Comparison of ENCODE assay signal across 13 mouse cellular contexts in genomic region chr1:91454366-91454765, GRCm38 (mm10). TPM values are rescaled to one million over a fixed set of nuclear protein-coding genes. Genes with fewer than 3 reads are reported as not detected.
A peak's percentile ranks its signal among the peaks of the same experiment; 100 is the strongest.
DNase-seq lines count a peak whose midpoint lies in the region; ATAC-seq lines count a peak whose summit lies in the region.
"Had no signal": no experiment of that assay in that cellular context is flagged by ENCODE, and none has a peak within 500 bp of the region (broad histone marks: within the 10 kb centered on the region; RNA-seq: fewer than 3 reads in every experiment).

No protein-coding gene starts in this region.

- no peak overlapping the region for H3K9ac ChIP-seq in liver, embryonic 13.5 days
- peak overlapping the region; percentile 87; the same call in 1 of the 2 replicates for H3K9ac ChIP-seq in intestine, embryonic 16.5 days (ENCODE audit: low read depth, low read length)
- H3K9ac ChIP-seq in liver, embryonic 15.5 days: peak overlapping the region; percentile 11; the same call in 1 of the 2 replicates
- H3K9ac ChIP-seq: hindbrain, embryonic 15.5 days; limb, embryonic 15.5 days had no signal

- no peak overlapping the region; the same call in 1 of the 2 replicates for H3K27ac ChIP-seq in liver, embryonic 13.5 days
- H3K27ac ChIP-seq in intestine, embryonic 16.5 days (ENCODE audit: low read length): peak overlapping the region; percentile 100
- H3K27ac ChIP-seq in liver, embryonic 15.5 days (replicated peaks): peak overlapping the region; percentile 86
- H3K27ac ChIP-seq: hindbrain, embryonic 15.5 days; limb, embryonic 15.5 days had no signal

- no peaks in the 10 kb centered on the region for H3K9me3 ChIP-seq in liver, embryonic 13.5 days (replicated peaks)
- no peaks in the 10 kb centered on the region for H3K9me3 ChIP-seq in intestine, embryonic 16.5 days (ENCODE audit: control insufficient read depth, low read length)
- H3K9me3 ChIP-seq in liver, embryonic 15.5 days (replicated peaks): no peaks in the 10 kb centered on the region
- H3K9me3 ChIP-seq: hindbrain, embryonic 15.5 days; limb, embryonic 15.5 days had no signal

- no peak for ATAC-seq in liver, embryonic 13.5 days (ENCODE audit: low read depth)
- ATAC-seq in intestine, embryonic 16.5 days: peak; percentile 14
- no peak for ATAC-seq in liver, embryonic 15.5 days (ENCODE audit: insufficient read depth)
- ATAC-seq: forebrain, embryonic 14.5 days had no signal

- WGBS in liver, embryonic 13.5 days (ENCODE audit: insufficient replicate concordance): 65% methylated on average over 3 of the region's 3 CpGs
- 67% methylated on average over 3 of the region's 3 CpGs for WGBS in intestine, embryonic 16.5 days
- 62% methylated on average over 3 of the region's 3 CpGs for WGBS in liver, embryonic 15.5 days (ENCODE audit: insufficient replicate concordance)

- H3K4me1 ChIP-seq in liver, embryonic 13.5 days (replicated peaks): peaks cover 75% of the 10 kb centered on the region
- peaks cover 74% of the 10 kb centered on the region for H3K4me1 ChIP-seq in intestine, embryonic 16.5 days (ENCODE audit: control insufficient read depth, insufficient read depth, low read length)
- peaks cover 76% of the 10 kb centered on the region for H3K4me1 ChIP-seq in liver, embryonic 15.5 days (replicated peaks)

- H3K36me3 ChIP-seq in liver, embryonic 13.5 days: peaks cover 5% of the 10 kb centered on the region
- no peaks in the 10 kb centered on the region for H3K36me3 ChIP-seq in intestine, embryonic 16.5 days (ENCODE audit: control insufficient read depth, insufficient read depth, low read length)
- 0 out of 2 replicates have a peak, but pooled peaks cover 4% of the 10 kb centered on the region for H3K36me3 ChIP-seq in liver, embryonic 15.5 days (replicated peaks)

- DNase-seq in cerebellum, adult 9-11 months: peak; percentile 1
- no peak for DNase-seq in cerebellum, adult 18-20 months
- DNase-seq in liver, embryonic 13.5 days: no peak
- DNase-seq in liver: no peak
- DNase-seq in neural tube, embryonic 10.5 days (ENCODE audit: extremely low spot score, low spot score): no peak
- DNase-seq in right cerebral cortex, adult 18-20 months: no peak
- DNase-seq: cerebellum, adult 8-10 months had no signal

- H3K4me2 ChIP-seq in liver, embryonic 13.5 days: 0 out of 2 replicates have a peak overlapping the region, but pooled peaks have one; percentile 15
- 0 out of 2 replicates have a peak overlapping the region, but pooled peaks have one; percentile 84 for H3K4me2 ChIP-seq in intestine, embryonic 16.5 days (ENCODE audit: low read depth, low read length)
- H3K4me2 ChIP-seq in liver, embryonic 15.5 days: peak overlapping the region; percentile 36
- H3K4me2 ChIP-seq: hindbrain, embryonic 15.5 days; limb, embryonic 15.5 days had no signal

- H3K27me3 ChIP-seq in liver, embryonic 13.5 days: no peaks in the 10 kb centered on the region
- no peaks in the 10 kb centered on the region for H3K27me3 ChIP-seq in intestine, embryonic 16.5 days (replicated peaks; ENCODE audit: control insufficient read depth, insufficient read depth, low read length)
- H3K27me3 ChIP-seq in liver, embryonic 15.5 days: no peaks in the 10 kb centered on the region
- H3K27me3 ChIP-seq: hindbrain, embryonic 15.5 days; limb, embryonic 15.5 days had no signal

- H3K4me3 ChIP-seq in liver, embryonic 13.5 days (replicated peaks): no peak overlapping the region
- no peak overlapping the region; the same call in 1 of the 2 replicates for H3K4me3 ChIP-seq in intestine, embryonic 16.5 days (ENCODE audit: low read length)
- H3K4me3 ChIP-seq in liver, embryonic 15.5 days (replicated peaks): no peak overlapping the region
- H3K4me3 ChIP-seq: hindbrain, embryonic 15.5 days; limb, embryonic 15.5 days; myocyte had no signal

RNA-seq across cellular contexts. Expression of gene Per2, which starts 4.8 kb away (rescaled TPM):
- 1.4 and 2.5 TPM in 2 replicates for polyA plus RNA-seq in liver, embryonic 13.5 days (2015; fragmentation: Nextera tagmentation; extraction: Ambion mirVana)
- polyA plus RNA-seq in intestine, embryonic 16.5 days (2015; fragmentation: Nextera tagmentation; extraction: Ambion mirVana): 8.9 and 11.7 TPM in 2 replicates
- 2.3 and 3.3 TPM in 2 replicates for polyA plus RNA-seq in liver, embryonic 15.5 days (2015; fragmentation: Nextera tagmentation; extraction: Ambion mirVana)

RNA-seq across cellular contexts. Expression of gene Traf3ip1, which starts 40.1 kb away (rescaled TPM):
- polyA plus RNA-seq in liver, embryonic 13.5 days (2015; fragmentation: Nextera tagmentation; extraction: Ambion mirVana): 2.5 and 2.6 TPM in 2 replicates
- 6.2 and 6.7 TPM in 2 replicates for polyA plus RNA-seq in intestine, embryonic 16.5 days (2015; fragmentation: Nextera tagmentation; extraction: Ambion mirVana)
- 1.8 and 2.1 TPM in 2 replicates for polyA plus RNA-seq in liver, embryonic 15.5 days (2015; fragmentation: Nextera tagmentation; extraction: Ambion mirVana)

RNA-seq across cellular contexts. Expression of gene Hes6, which starts 40.5 kb away (rescaled TPM):
- polyA plus RNA-seq in liver, embryonic 13.5 days (2015; fragmentation: Nextera tagmentation; extraction: Ambion mirVana): 21.9 and 22.5 TPM in 2 replicates
- polyA plus RNA-seq in intestine, embryonic 16.5 days (2015; fragmentation: Nextera tagmentation; extraction: Ambion mirVana): 98.7 and 105 TPM in 2 replicates
- polyA plus RNA-seq in liver, embryonic 15.5 days (2015; fragmentation: Nextera tagmentation; extraction: Ambion mirVana): 21.1 and 24.1 TPM in 2 replicates

RNA-seq across cellular contexts. Expression of gene Ilkap, which starts 55.8 kb away (rescaled TPM):
- 86.5 and 95.8 TPM in 2 replicates for polyA plus RNA-seq in liver, embryonic 13.5 days (2015; fragmentation: Nextera tagmentation; extraction: Ambion mirVana)
- 102 and 112 TPM in 2 replicates for polyA plus RNA-seq in intestine, embryonic 16.5 days (2015; fragmentation: Nextera tagmentation; extraction: Ambion mirVana)
- 67.7 and 69.9 TPM in 2 replicates for polyA plus RNA-seq in liver, embryonic 15.5 days (2015; fragmentation: Nextera tagmentation; extraction: Ambion mirVana)

Comparison
In these comparisons a context has a peak if more than half of its experiments do, and no peak if none do; other contexts are left out.
1. H3K4me2 ChIP-seq: peak in every context shown above with its lines; median percentile 84 in intestine, embryonic 16.5 days; 36 in liver, embryonic 15.5 days; 15 in liver, embryonic 13.5 days.